Mouse (Mus musculus): ENCODE results near the gene Prr5l. TPM values are rescaled to one million over a fixed set of nuclear protein-coding genes. Genes with fewer than 3 reads are reported as not detected.
A peak's percentile ranks its signal among the peaks of the same experiment; 100 is the strongest.

Prr5l gene
- polyA plus RNA-seq, 1 experiment from 2014 or later = 8.5 TPM

GRCm38 (mm10) chr2:101909326-101910080 is 26.7 kb upstream of the Prr5l start:
- no peak for ATAC-seq (replicated peaks; ENCODE audit: low FRiP score)
- WGBS = 85% methylated on average over 15 of the region's 15 CpGs
- peaks cover 6% of the 10 kb centered on the region; the same call in 1 of the 2 replicates for H3K4me1 ChIP-seq (replicated peaks; ENCODE audit: control insufficient read depth, insufficient read depth, low read length)
- H3K36me3 ChIP-seq (ENCODE audit: control insufficient read depth, insufficient read depth, low read length) = no peaks in the 10 kb centered on the region
- DNase-seq (ENCODE audit: low spot score) = no peak
- no peak overlapping the region for H3K4me2 ChIP-seq
- H3K27ac ChIP-seq (ENCODE audit: low read depth, low read length) = no peak overlapping the region
- no peak overlapping the region for H3K9ac ChIP-seq (ENCODE audit: low read depth, low read length)
- no peak overlapping the region for H3K4me3 ChIP-seq (ENCODE audit: low read depth, low read length)
- no peaks in the 10 kb centered on the region for H3K27me3 ChIP-seq (replicated peaks; ENCODE audit: control insufficient read depth, insufficient read depth, low read length)
- no peaks in the 10 kb centered on the region for H3K9me3 ChIP-seq (ENCODE audit: control insufficient read depth, low read length)

GRCm38 (mm10) chr2:101908773-101909172 is 25.9 kb upstream of the Prr5l start:
- H3K9me3 ChIP-seq (ENCODE audit: control insufficient read depth, low read length) = no peaks in the 10 kb centered on the region
- H3K27me3 ChIP-seq (replicated peaks; ENCODE audit: control insufficient read depth, insufficient read depth, low read length) = no peaks in the 10 kb centered on the region
- H3K9ac ChIP-seq (ENCODE audit: low read depth, low read length) = no peak overlapping the region
- no peak for DNase-seq (ENCODE audit: low spot score)
- no peak overlapping the region for H3K4me3 ChIP-seq (ENCODE audit: low read depth, low read length)
- no peak for ATAC-seq (replicated peaks; ENCODE audit: low FRiP score)
- H3K4me2 ChIP-seq = no peak overlapping the region
- H3K36me3 ChIP-seq (ENCODE audit: control insufficient read depth, insufficient read depth, low read length) = no peaks in the 10 kb centered on the region
- WGBS = 60% methylated on average over 13 of the region's 13 CpGs
- H3K4me1 ChIP-seq (replicated peaks; ENCODE audit: control insufficient read depth, insufficient read depth, low read length) = peaks cover 6% of the 10 kb centered on the region; the same call in 1 of the 2 replicates
- H3K27ac ChIP-seq (ENCODE audit: low read depth, low read length) = no peak overlapping the region

- H3K36me3 ChIP-seq (ENCODE audit: control insufficient read depth, insufficient read depth, low read length) = no peaks in the 10 kb centered on the region
- no peak overlapping the region for H3K27ac ChIP-seq (ENCODE audit: low read depth, low read length)
- H3K4me2 ChIP-seq = no peak overlapping the region
- H3K9me3 ChIP-seq (ENCODE audit: control insufficient read depth, low read length) = no peaks in the 10 kb centered on the region
- WGBS = 81% methylated on average over 10 of the region's 10 CpGs
- H3K9ac ChIP-seq (ENCODE audit: low read depth, low read length) = no peak overlapping the region
- ATAC-seq (replicated peaks; ENCODE audit: low FRiP score) (no peak), DNase-seq (ENCODE audit: low spot score) (no peak)
- no peaks in the 10 kb centered on the region for H3K27me3 ChIP-seq (replicated peaks; ENCODE audit: control insufficient read depth, insufficient read depth, low read length)
- no peak overlapping the region for H3K4me3 ChIP-seq (ENCODE audit: low read depth, low read length)
- peaks cover 6% of the 10 kb centered on the region; the same call in 1 of the 2 replicates for H3K4me1 ChIP-seq (replicated peaks; ENCODE audit: control insufficient read depth, insufficient read depth, low read length)
These were observed 24.7 kb upstream of the Prr5l start for GRCm38 (mm10) chr2:101907386-101908022.

- 64% methylated on average over 5 of the region's 5 CpGs for WGBS
- H3K27me3 ChIP-seq (replicated peaks; ENCODE audit: control insufficient read depth, insufficient read depth, low read length) = no peaks in the 10 kb centered on the region
- no peak overlapping the region for H3K27ac ChIP-seq (ENCODE audit: low read depth, low read length)
- peak; percentile 25; the same call in 1 of the 2 replicates for ATAC-seq (replicated peaks; ENCODE audit: low FRiP score)
- DNase-seq (ENCODE audit: low spot score) = no peak
- H3K9me3 ChIP-seq (ENCODE audit: control insufficient read depth, low read length) = no peaks in the 10 kb centered on the region
- H3K4me2 ChIP-seq = peak overlapping the region; percentile 51
- H3K4me3 ChIP-seq (ENCODE audit: low read depth, low read length) = no peak overlapping the region
- H3K9ac ChIP-seq (ENCODE audit: low read depth, low read length) = no peak overlapping the region
- peaks cover 6% of the 10 kb centered on the region; the same call in 1 of the 2 replicates for H3K4me1 ChIP-seq (replicated peaks; ENCODE audit: control insufficient read depth, insufficient read depth, low read length)
- no peaks in the 10 kb centered on the region for H3K36me3 ChIP-seq (ENCODE audit: control insufficient read depth, insufficient read depth, low read length)
These were observed 23.5 kb upstream of the Prr5l start for GRCm38 (mm10) chr2:101906379-101906690.

DNA sequence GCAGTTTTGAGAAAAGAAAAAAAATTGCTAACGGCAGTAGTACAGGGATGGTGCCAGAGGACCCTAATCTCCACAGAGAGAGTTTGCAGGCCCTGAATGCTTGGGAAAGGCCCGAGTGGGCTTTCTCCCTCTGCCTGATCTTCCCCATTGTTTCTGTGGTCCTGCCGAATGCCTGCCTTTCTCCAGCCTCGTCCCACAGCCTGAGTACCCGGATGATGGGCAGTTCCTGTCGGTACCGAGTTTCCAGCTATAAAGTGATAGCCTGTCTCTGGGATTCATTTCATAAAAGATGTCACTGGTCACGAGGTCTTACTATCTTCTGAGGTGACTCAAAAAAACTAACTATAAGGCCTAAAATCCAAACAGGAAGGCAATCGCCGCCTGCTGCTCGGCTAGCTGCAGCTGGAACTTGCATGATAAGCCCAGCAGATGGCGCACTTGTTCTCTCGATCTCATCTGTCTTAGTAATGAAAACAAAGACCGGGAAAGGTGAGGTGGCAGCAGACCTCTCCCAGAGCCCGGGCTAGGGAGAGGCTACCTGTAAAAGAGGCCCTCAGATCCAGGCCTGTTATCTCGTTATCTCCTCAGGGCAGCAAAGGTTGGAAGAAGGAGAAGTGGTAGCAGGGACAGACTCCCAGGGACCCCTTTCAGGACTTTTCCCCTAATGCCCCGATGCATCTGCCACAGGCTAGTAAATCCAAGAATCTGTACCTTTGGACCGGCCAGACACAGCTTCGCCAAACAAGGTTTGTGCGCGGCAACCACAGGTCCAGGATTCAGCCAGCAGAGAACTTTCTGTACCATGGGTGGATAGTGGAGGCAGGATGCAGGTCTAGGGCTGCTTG is 22.9 kb upstream of the Prr5l start:
- peak; percentile 71 for DNase-seq (ENCODE audit: low spot score)
- WGBS = 30% methylated on average over 21 of the region's 21 CpGs

DNA sequence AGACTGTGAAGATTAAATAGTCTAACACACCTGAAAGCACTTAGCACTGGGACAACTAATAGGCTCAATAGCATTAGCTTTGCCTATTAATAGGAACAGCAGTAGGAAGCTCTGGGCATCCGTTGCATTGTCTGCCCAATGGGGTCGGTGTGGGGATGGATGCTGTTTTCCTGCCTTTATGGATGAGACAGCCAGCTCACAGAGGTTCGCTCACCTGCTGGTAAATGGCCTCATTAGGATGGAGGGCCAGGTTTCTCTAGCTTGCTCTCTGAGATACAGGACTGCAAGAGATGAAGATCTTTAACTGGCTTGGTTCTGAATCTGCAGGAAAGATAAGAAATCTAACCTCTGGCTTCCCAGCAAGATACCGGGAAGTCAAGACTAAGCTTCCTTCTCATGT is 19.4 kb upstream of the Prr5l start:
- H3K4me1 ChIP-seq (replicated peaks; ENCODE audit: control insufficient read depth, insufficient read depth, low read length) = peaks cover 3% of the 10 kb centered on the region; the same call in 1 of the 2 replicates
- 88% methylated on average over 4 of the region's 4 CpGs for WGBS
- no peaks in the 10 kb centered on the region for H3K36me3 ChIP-seq (ENCODE audit: control insufficient read depth, insufficient read depth, low read length)
- no peak overlapping the region for H3K27ac ChIP-seq (ENCODE audit: low read depth, low read length)
- no peak for ATAC-seq (replicated peaks; ENCODE audit: low FRiP score)
- H3K4me3 ChIP-seq (ENCODE audit: low read depth, low read length) = no peak overlapping the region
- no peak overlapping the region for H3K4me2 ChIP-seq
- H3K9me3 ChIP-seq (ENCODE audit: control insufficient read depth, low read length) = no peaks in the 10 kb centered on the region
- H3K9ac ChIP-seq (ENCODE audit: low read depth, low read length) = no peak overlapping the region
- DNase-seq (ENCODE audit: low spot score) = no peak
- H3K27me3 ChIP-seq (replicated peaks; ENCODE audit: control insufficient read depth, insufficient read depth, low read length) = no peaks in the 10 kb centered on the region

More for the DNA sequence above, 22.9 kb upstream of the Prr5l start:
- Histone ChIP-seq H3K27me3 (replicated peaks; ENCODE audit: control insufficient read depth, insufficient read depth, low read length) (no peaks in the 10 kb centered on the region), H3K9ac (ENCODE audit: low read depth, low read length) (peak overlapping the region; percentile 32; the same call in 1 of the 2 replicates), H3K27ac (ENCODE audit: low read depth, low read length) (no peak overlapping the region), H3K4me1 (replicated peaks; ENCODE audit: control insufficient read depth, insufficient read depth, low read length) (peaks cover 6% of the 10 kb centered on the region; the same call in 1 of the 2 replicates), H3K9me3 (ENCODE audit: control insufficient read depth, low read length) (no peaks in the 10 kb centered on the region), H3K4me3 (ENCODE audit: low read depth, low read length) (no peak overlapping the region), H3K4me2 (peak overlapping the region; percentile 51), H3K36me3 (ENCODE audit: control insufficient read depth, insufficient read depth, low read length) (no peaks in the 10 kb centered on the region)
- ATAC-seq (replicated peaks; ENCODE audit: low FRiP score) = peak; percentile 40

GRCm38 (mm10) chr2:101896425-101897204 is 13.8 kb upstream of the Prr5l start:
- Histone ChIP-seq H3K27me3 (replicated peaks; ENCODE audit: control insufficient read depth, insufficient read depth, low read length) (no peaks in the 10 kb centered on the region), H3K36me3 (ENCODE audit: control insufficient read depth, insufficient read depth, low read length) (no peaks in the 10 kb centered on the region), H3K9me3 (ENCODE audit: control insufficient read depth, low read length) (no peaks in the 10 kb centered on the region), H3K4me2 (no peak overlapping the region), H3K9ac (ENCODE audit: low read depth, low read length) (no peak overlapping the region), H3K4me1 (replicated peaks; ENCODE audit: control insufficient read depth, insufficient read depth, low read length) (no peaks in the 10 kb centered on the region), H3K4me3 (ENCODE audit: low read depth, low read length) (no peak overlapping the region), H3K27ac (ENCODE audit: low read depth, low read length) (no peak overlapping the region)
- DNase-seq (ENCODE audit: low spot score) (no peak), ATAC-seq (replicated peaks; ENCODE audit: low FRiP score) (no peak)
- 76% methylated on average over 10 of the region's 10 CpGs for WGBS

DNA sequence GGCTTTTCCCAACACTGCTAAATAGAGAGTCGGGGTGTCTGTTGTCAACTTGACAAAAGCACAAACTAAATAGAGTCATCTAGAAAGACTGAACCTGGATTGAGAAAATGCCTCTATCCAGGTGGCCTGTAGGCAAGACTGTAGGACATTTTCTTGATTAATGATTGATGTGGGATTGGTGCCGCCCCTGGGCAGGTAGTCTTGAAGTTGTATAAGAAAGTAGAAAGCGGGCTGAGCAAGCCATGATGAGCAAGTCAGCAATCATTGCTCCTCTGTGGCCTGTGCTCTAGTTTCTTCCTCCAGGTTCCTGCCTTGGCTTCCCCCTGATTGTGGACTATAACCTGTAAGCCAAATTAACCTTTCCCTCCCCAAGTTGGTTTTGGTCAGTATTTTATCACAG is 11.3 kb upstream of the Prr5l start:
- Histone ChIP-seq H3K36me3 (ENCODE audit: control insufficient read depth, insufficient read depth, low read length) (no peaks in the 10 kb centered on the region), H3K4me3 (ENCODE audit: low read depth, low read length) (no peak overlapping the region)
- no peak for ATAC-seq (replicated peaks; ENCODE audit: low FRiP score)

More for the DNA sequence above, 11.3 kb upstream of the Prr5l start:
- no peaks in the 10 kb centered on the region for H3K27me3 ChIP-seq (replicated peaks; ENCODE audit: control insufficient read depth, insufficient read depth, low read length)
- 90% methylated on average over 3 of the region's 3 CpGs for WGBS
- no peaks in the 10 kb centered on the region; the same call in 1 of the 2 replicates for H3K4me1 ChIP-seq (replicated peaks; ENCODE audit: control insufficient read depth, insufficient read depth, low read length)
- DNase-seq (ENCODE audit: low spot score) = no peak
- no peak overlapping the region for H3K4me2 ChIP-seq
- H3K9me3 ChIP-seq (ENCODE audit: control insufficient read depth, low read length) = no peaks in the 10 kb centered on the region
- no peak overlapping the region for H3K9ac ChIP-seq (ENCODE audit: low read depth, low read length)
- no peak overlapping the region for H3K27ac ChIP-seq (ENCODE audit: low read depth, low read length)
